Mouse (Mus musculus) ES-Bruce4 (cell line): ENCODE results near the gene Sept1. TPM values are rescaled to one million over a fixed set of nuclear protein-coding genes. Genes with fewer than 3 reads are reported as not detected.

ENCODE experiments used
- H3K27ac ChIP-seq: 2 replicates; pipeline ENCODE4 v1.5.1; 2012; ENCODE audit warnings: low read length, inconsistent platforms; ENCODE audit not compliant: insufficient read depth
- H3K27me3 ChIP-seq: 2 replicates; pipeline ENCODE4 v1.6.1; 2012; ENCODE audit warnings: mild to moderate bottlenecking, low read length, inconsistent platforms; ENCODE audit not compliant: control insufficient read depth, poor library complexity, insufficient read depth, severe bottlenecking
- H3K36me3 ChIP-seq: 2 replicates; pipeline ENCODE4 v1.6.1; 2012; ENCODE audit warnings: inconsistent platforms, mild to moderate bottlenecking, low read length, moderate library complexity; ENCODE audit not compliant: control insufficient read depth, poor library complexity, insufficient read depth, severe bottlenecking
- H3K4me1 ChIP-seq: one replicate; pipeline ENCODE4 v1.8.1; 2011; ENCODE audit warnings: low read length; ENCODE audit not compliant: control insufficient read depth, insufficient read depth
- H3K4me3 ChIP-seq: 2 replicates; pipeline ENCODE4 v1.5.1; 2011; ENCODE audit warnings: low read depth, mild to moderate bottlenecking, low read length
- H3K9ac ChIP-seq: 2 replicates; pipeline ENCODE4 v1.6.1; 2012; ENCODE audit warnings: low read depth, mild to moderate bottlenecking, inconsistent platforms; ENCODE audit not compliant: poor library complexity, severe bottlenecking
- H3K9me3 ChIP-seq: replicated peaks from 2 replicates; pipeline ENCODE4 v1.6.1; 2012; ENCODE audit warnings: mild to moderate bottlenecking, low read length, inconsistent platforms; ENCODE audit not compliant: control insufficient read depth, poor library complexity, insufficient read depth, severe bottlenecking
- CTCF ChIP-seq: IDR thresholded peaks from one replicate; pipeline ENCODE4 v1.8.1; 2011; ENCODE audit warnings: low read depth, low read length
- EP300 ChIP-seq: IDR thresholded peaks from 2 replicates; pipeline ENCODE4 v1.6.1; 2011; ENCODE audit warnings: low read depth, low read length; ENCODE audit not compliant: insufficient read depth
- POLR2A ChIP-seq: IDR thresholded peaks from one replicate; pipeline ENCODE4 v1.8.1; 2011; ENCODE audit warnings: low read length; ENCODE audit not compliant: insufficient read depth
- polyA plus RNA-seq: library from polyadenylated mRNA; stranded (reverse); fragments of >200 nt; gene quantifications from 2 replicates; pipeline ENCODE4 v1.2.4, GENCODE M21; 2011; ENCODE audit warnings: low read depth; ENCODE audit not compliant: missing spikeins, insufficient read depth, insufficient read length

Gene Sept1
- polyA plus RNA-seq, 1 experiment: 210 TPM

- no peaks in the 10 kb centered on the region for H3K27me3 ChIP-seq
- TF ChIP-seq EP300: peak; percentile 70; the same call in 1 of the 2 replicates
- no peak for TF ChIP-seq POLR2A
- peak overlapping the region; percentile 52 for H3K9ac ChIP-seq
- H3K27ac ChIP-seq: peak overlapping the region; percentile 99
- no peaks in the 10 kb centered on the region for H3K36me3 ChIP-seq
- H3K4me3 ChIP-seq: peak overlapping the region; percentile 12; the same call in 1 of the 2 replicates
- H3K9me3 ChIP-seq: no peaks in the 10 kb centered on the region
- H3K4me1 ChIP-seq: peaks cover 7% of the 10 kb centered on the region
These were observed 9.1 kb downstream of the Sept1 start for GRCm38 (mm10) chr7:127223515-127224478.

- Histone ChIP-seq H3K9ac (peak overlapping the region; percentile 46), H3K36me3 (no peaks in the 10 kb centered on the region), H3K27me3 (no peaks in the 10 kb centered on the region), H3K9me3 (no peaks in the 10 kb centered on the region), H3K4me3 (no peak overlapping the region), H3K4me1 (peaks cover 7% of the 10 kb centered on the region), H3K27ac (peak overlapping the region; percentile 99)
- TF ChIP-seq CTCF: no peak
- no peak for TF ChIP-seq POLR2A
- 0 out of 2 replicates have a peak, but pooled peaks have one; percentile 37 for TF ChIP-seq EP300
These were observed 9.8 kb downstream of the Sept1 start for GRCm38 (mm10) chr7:127223106-127223505.

GRCm38 (mm10) chr7:127220440-127220839, 12.5 kb downstream of the Sept1 start:
- no peaks in the 10 kb centered on the region for H3K36me3 ChIP-seq
- H3K4me3 ChIP-seq: no peak overlapping the region
- no peak for TF ChIP-seq POLR2A
- no peak for TF ChIP-seq EP300
- no peak for TF ChIP-seq CTCF
- H3K9ac ChIP-seq: no peak overlapping the region
- H3K4me1 ChIP-seq: peaks cover 1% of the 10 kb centered on the region
- H3K9me3 ChIP-seq: no peaks in the 10 kb centered on the region
- H3K27me3 ChIP-seq: no peaks in the 10 kb centered on the region
- H3K27ac ChIP-seq: peak overlapping the region; percentile 69

GRCm38 (mm10) chr7:127218670-127219069, 14.3 kb downstream of the Sept1 start:
- Histone ChIP-seq H3K27me3 (no peaks in the 10 kb centered on the region), H3K9ac (peak overlapping the region; percentile 61), H3K36me3 (peaks cover 4% of the 10 kb centered on the region; the same call in 1 of the 2 replicates), H3K4me1 (no peaks in the 10 kb centered on the region), H3K27ac (peak overlapping the region; percentile 62), H3K9me3 (no peaks in the 10 kb centered on the region), H3K4me3 (peak overlapping the region; percentile 61)
- TF ChIP-seq CTCF (no peak), EP300 (no peak), POLR2A (no peak)

GRCm38 (mm10) chr7:127217901-127218642, 14.9 kb downstream of the Sept1 start:
- peaks cover 4% of the 10 kb centered on the region; the same call in 1 of the 2 replicates for H3K36me3 ChIP-seq
- no peaks in the 10 kb centered on the region for H3K27me3 ChIP-seq
- no peak for TF ChIP-seq POLR2A
- TF ChIP-seq EP300: no peak
- no peak for TF ChIP-seq CTCF
- H3K4me3 ChIP-seq: peak overlapping the region; percentile 61
- H3K4me1 ChIP-seq: no peaks in the 10 kb centered on the region
- no peaks in the 10 kb centered on the region for H3K9me3 ChIP-seq
- peak overlapping the region; percentile 81 for H3K27ac ChIP-seq
- peak overlapping the region; percentile 61 for H3K9ac ChIP-seq
